Mouse (Mus musculus) heart, postnatal 36 days (tissue): ENCODE data around the gene Phf10. TPM values are rescaled to one million over a fixed set of nuclear protein-coding genes. Genes with fewer than 3 reads are reported as not detected.
"Not testable (repeated sequence)": the region's sequence is repeated elsewhere in the genome, so short reads cannot be mapped to it uniquely, and the experiment has no call there.

Experiments
- DNase-seq, 2 experiments: peaks; one replicate each; pipeline ENCODE4 v3.0.0; 2021 to 2022
- intact Hi-C: fragments of 180-260 bp; cut with DNase I; formaldehyde crosslinking; loops from one replicate; pipeline ENCODE4 v1.15.1; 2025
- total RNA-seq, 2 experiments: library from RNA; stranded (reverse); gene quantifications; 2 replicates each; pipeline ENCODE4 v1.2.3; 2021

Phf10 gene
- total RNA-seq, 2 experiments from 2014 or later: 50.9 to 51.3 TPM

- no peak for DNase-seq
- intact Hi-C loops: no loop called here
Measured at GRCm38 (mm10) chr17:14903212-14903611, 57.9 kb downstream of the Phf10 start.

GRCm38 (mm10) chr17:14898972-14899371, 62.1 kb downstream of the Phf10 start:
- no peak for DNase-seq
- intact Hi-C loops: no loop called here

GRCm38 (mm10) chr17:14895058-14895457, 66.0 kb downstream of the Phf10 start:
- DNase-seq, intact Hi-C loops: not testable (repeated sequence)

Other genes starting within 250 kb of the Phf10 start
- 1 to 10 TPM in 1 of 2 experiments, under 1 TPM in 1; 0.35 to 1.1 TPM for gene Wdr27, start 18.1 kb downstream of the Phf10 start, total RNA-seq
- 10 to 100 TPM; 11.9 to 14.7 TPM for gene 1600012H06Rik, start 18.1 kb downstream of the Phf10 start, total RNA-seq
- gene 9030025P20Rik, start 17.2 kb upstream of the Phf10 start, total RNA-seq: 1 to 10 TPM; 1.3 to 1.8 TPM
- gene Gm3417, start 17.5 kb upstream of the Phf10 start, total RNA-seq: not detected
- 1 to 10 TPM; 1.0 to 2.6 TPM for gene Gm3435, start 48.9 kb upstream of the Phf10 start, total RNA-seq
- 10 to 100 TPM; 25.7 to 26.4 TPM for gene Ermard, start 79.9 kb upstream of the Phf10 start, total RNA-seq
- not detected for gene Tcte3, start 80.2 kb upstream of the Phf10 start, total RNA-seq
- gene Gm3448, start 80.3 kb upstream of the Phf10 start, total RNA-seq: 1 to 10 TPM; 1.2 to 1.4 TPM